Mouse (Mus musculus) small intestine, adult 2 months (tissue): ENCODE measurements around the gene Pvr.

Experiments used
- CTCF ChIP-seq: fragments of 200-500 bp; IDR thresholded peaks from 2 replicates; pipeline ENCODE4 v1.5.1; 2012; ENCODE audit warnings: low read depth, mild to moderate bottlenecking, control low read depth, inconsistent platforms, low read length, moderate library complexity, mixed read lengths; ENCODE audit not compliant: insufficient replicate concordance, insufficient read length; ENCODE audit errors: extremely low read depth
- POLR2A ChIP-seq: fragments of 200-500 bp; IDR thresholded peaks from 2 replicates; pipeline ENCODE4 v1.6.1; 2012; ENCODE audit warnings: low read depth, mild to moderate bottlenecking, control low read depth, inconsistent platforms, low read length, moderate library complexity

GRCm38 (mm10) chr7:19932877-19933809, 12.2 kb upstream of the Pvr start:
- TF ChIP-seq CTCF (no peak), POLR2A (no peak)
